Mouse (Mus musculus) embryonic facial prominence, embryonic 14.5 days (tissue): ENCODE measurements at regions not wholly inside any gene's neighbourhood (a gene's known extent, or its start where the extent isn't known, plus 50 kb on each side); places are given as distances from the start of the nearest gene placed in this dataset.

ENCODE experiments used
- ATAC-seq: fragments of 200-750 bp; cut with Nextera tagmentation; 2 replicates; pipeline ENCODE4 v1.8.0; 2017; ENCODE audit warnings: low read depth, moderate number of reproducible peaks, moderate TSS enrichment
- DNase-seq: peaks from one replicate; pipeline ENCODE4 v3.0.0-alpha.2; 2015; ENCODE audit warnings: low spot score
- H3K27ac ChIP-seq: fragments of 300-500 bp; sonication (generic); replicated peaks from 2 replicates; pipeline ENCODE4 v1.5.1; 2014; ENCODE audit warnings: low read depth, mild to moderate bottlenecking, low read length, moderate library complexity
- H3K27me3 ChIP-seq: fragments of 300-500 bp; sonication (generic); replicated peaks from 2 replicates; pipeline ENCODE4 v1.6.1; 2014; ENCODE audit warnings: low read length; ENCODE audit not compliant: control insufficient read depth, insufficient read depth
- H3K36me3 ChIP-seq: fragments of 300-500 bp; sonication (generic); 2 replicates; pipeline ENCODE4 v1.6.1; 2014; ENCODE audit warnings: low read length, mixed read lengths; ENCODE audit not compliant: control insufficient read depth, insufficient read depth
- H3K4me1 ChIP-seq: fragments of 300-500 bp; sonication (generic); 2 replicates; pipeline ENCODE4 v1.6.1; 2014; ENCODE audit warnings: antibody characterized with exemption, low read length; ENCODE audit not compliant: control insufficient read depth, insufficient read depth
- H3K4me2 ChIP-seq: fragments of 300-500 bp; sonication (generic); 2 replicates; pipeline ENCODE4 v1.6.1; 2014; ENCODE audit warnings: low read depth, mild to moderate bottlenecking, low read length, moderate library complexity, mixed read lengths
- H3K4me3 ChIP-seq: fragments of 300-500 bp; sonication (generic); 2 replicates; pipeline ENCODE4 v1.5.1; 2014; ENCODE audit warnings: low read depth, mild to moderate bottlenecking, low read length
- H3K9ac ChIP-seq: fragments of 300-500 bp; sonication (generic); 2 replicates; pipeline ENCODE4 v1.6.1; 2014; ENCODE audit warnings: low read depth, mild to moderate bottlenecking, low read length, moderate library complexity, mixed read lengths
- H3K9me3 ChIP-seq: fragments of 300-500 bp; sonication (generic); 2 replicates; pipeline ENCODE4 v1.6.1; 2016; ENCODE audit warnings: low read length; ENCODE audit not compliant: control insufficient read depth
- WGBS: fragments of 180-500 bp; shearing (Covaris S2); extraction: QIAGEN DNeasy Blood & Tissue Kit; methylation state at CpG from one replicate; pipeline ENCODE4 v1.1.7; 2014; 5-methylcytosine and 5-hydroxymethylcytosine counted together

GRCm38 (mm10) chr11:45592335-45592734 is 259.5 kb upstream of the Clint1 start:
- H3K4me2 ChIP-seq: no peak overlapping the region
- peaks cover 17% of the 10 kb centered on the region for H3K4me1 ChIP-seq
- 45% methylated on average over 3 of the region's 3 CpGs for WGBS
- H3K9ac ChIP-seq: no peak overlapping the region
- no peaks in the 10 kb centered on the region for H3K9me3 ChIP-seq
- DNase-seq (peak; percentile 64), ATAC-seq (0 out of 2 replicates have a peak, but pooled peaks have one; percentile 60)
- H3K4me3 ChIP-seq: no peak overlapping the region
- H3K27me3 ChIP-seq: no peaks in the 10 kb centered on the region
- no peaks in the 10 kb centered on the region for H3K36me3 ChIP-seq
- no peak overlapping the region for H3K27ac ChIP-seq

- Histone ChIP-seq H3K36me3 (no peaks in the 10 kb centered on the region), H3K4me2 (no peak overlapping the region), H3K27ac (no peak overlapping the region), H3K4me3 (no peak overlapping the region), H3K9ac (no peak overlapping the region), H3K9me3 (no peaks in the 10 kb centered on the region), H3K27me3 (no peaks in the 10 kb centered on the region), H3K4me1 (peaks cover 17% of the 10 kb centered on the region)
- peak; percentile 64 for DNase-seq
- peak; percentile 78 for ATAC-seq
- 38% methylated on average over 11 of the region's 11 CpGs for WGBS
Observed at GRCm38 (mm10) chr11:45592890-45593642, 258.8 kb upstream of the Clint1 start.

DNA sequence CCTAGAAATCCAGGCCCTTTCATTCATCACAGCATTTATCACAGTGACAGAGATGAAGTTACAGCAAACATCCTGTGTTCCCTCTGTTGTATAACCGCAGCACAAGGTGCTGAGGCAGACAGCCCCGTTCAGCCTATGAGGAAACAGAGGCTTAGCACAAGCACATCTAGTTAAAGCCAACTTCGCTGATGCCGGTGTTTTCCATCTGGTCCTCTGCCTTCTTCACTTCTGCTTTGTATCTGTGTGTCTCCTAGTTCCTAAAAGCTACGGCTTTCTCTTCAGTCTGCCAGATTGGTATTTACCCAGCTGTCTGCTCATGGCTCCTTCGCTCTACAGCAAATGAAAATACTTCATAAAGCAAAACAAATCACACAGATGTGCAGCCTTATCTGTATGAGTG is 256.5 kb upstream of the Clint1 start:
- Histone ChIP-seq H3K4me3 (no peak overlapping the region), H3K27ac (no peak overlapping the region), H3K9ac (no peak overlapping the region), H3K27me3 (no peaks in the 10 kb centered on the region), H3K36me3 (no peaks in the 10 kb centered on the region), H3K4me2 (no peak overlapping the region), H3K4me1 (peaks cover 17% of the 10 kb centered on the region), H3K9me3 (no peaks in the 10 kb centered on the region)
- 55% methylated on average over 6 of the region's 6 CpGs for WGBS
- ATAC-seq: no peak
- peak; percentile 22 for DNase-seq

GRCm38 (mm10) chr11:45621824-45622223 is 230.0 kb upstream of the Clint1 start:
- Histone ChIP-seq H3K9me3 (no peaks in the 10 kb centered on the region), H3K27me3 (no peaks in the 10 kb centered on the region), H3K27ac (no peak overlapping the region), H3K4me2 (no peak overlapping the region), H3K9ac (no peak overlapping the region), H3K4me1 (no peaks in the 10 kb centered on the region), H3K4me3 (no peak overlapping the region), H3K36me3 (no peaks in the 10 kb centered on the region)
- DNase-seq: no peak
- WGBS: 81% methylated on average over 2 of the region's 2 CpGs
- ATAC-seq: no peak

GRCm38 (mm10) chr11:45622701-45623100 is 229.2 kb upstream of the Clint1 start:
- WGBS: 93% methylated on average over 5 of the region's 5 CpGs
- Histone ChIP-seq H3K27ac (no peak overlapping the region), H3K27me3 (no peaks in the 10 kb centered on the region), H3K9ac (no peak overlapping the region), H3K4me3 (no peak overlapping the region), H3K4me1 (no peaks in the 10 kb centered on the region), H3K4me2 (no peak overlapping the region), H3K36me3 (no peaks in the 10 kb centered on the region), H3K9me3 (no peaks in the 10 kb centered on the region)
- no peak for ATAC-seq
- no peak for DNase-seq

- no peak for DNase-seq
- 63% methylated on average over 6 of the region's 7 CpGs for WGBS
Observed at GRCm38 (mm10) chr11:45624233-45624632, 227.6 kb upstream of the Clint1 start.

DNA sequence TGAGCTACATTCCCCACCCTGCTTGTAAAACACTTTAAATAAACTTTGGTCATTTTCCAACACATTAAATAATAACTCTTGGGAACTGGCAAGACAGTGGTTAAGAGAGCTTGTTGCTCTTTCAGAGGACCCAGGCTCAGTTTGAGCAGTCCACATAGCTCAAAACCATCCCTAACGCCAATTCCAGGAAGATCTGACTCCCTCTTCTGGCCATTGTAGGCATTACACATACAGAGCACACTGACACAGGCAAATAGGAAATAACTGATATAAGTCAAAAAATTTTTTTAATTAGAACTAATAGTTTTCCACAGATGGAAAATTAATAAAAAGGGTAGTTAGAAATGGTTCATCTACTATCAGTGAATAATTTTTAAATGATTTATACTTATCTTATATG is 222.6 kb upstream of the Clint1 start:
- no peak overlapping the region for H3K27ac ChIP-seq
- 14% methylated on average over 1 of the region's 1 CpGs for WGBS
- H3K27me3 ChIP-seq: no peaks in the 10 kb centered on the region
- H3K9ac ChIP-seq: no peak overlapping the region
- H3K4me3 ChIP-seq: no peak overlapping the region
- no peaks in the 10 kb centered on the region for H3K9me3 ChIP-seq
- no peak for ATAC-seq
- H3K36me3 ChIP-seq: no peaks in the 10 kb centered on the region
- no peaks in the 10 kb centered on the region for H3K4me1 ChIP-seq
- DNase-seq: no peak
- H3K4me2 ChIP-seq: no peak overlapping the region

More at GRCm38 (mm10) chr11:45624233-45624632, 227.6 kb upstream of the Clint1 start:
- no peaks in the 10 kb centered on the region for H3K4me1 ChIP-seq
- H3K9me3 ChIP-seq: no peaks in the 10 kb centered on the region
- H3K36me3 ChIP-seq: no peaks in the 10 kb centered on the region
- H3K4me3 ChIP-seq: no peak overlapping the region
- H3K27me3 ChIP-seq: no peaks in the 10 kb centered on the region
- no peak overlapping the region for H3K27ac ChIP-seq
- no peak overlapping the region for H3K4me2 ChIP-seq
- no peak for ATAC-seq
- no peak overlapping the region for H3K9ac ChIP-seq

DNA sequence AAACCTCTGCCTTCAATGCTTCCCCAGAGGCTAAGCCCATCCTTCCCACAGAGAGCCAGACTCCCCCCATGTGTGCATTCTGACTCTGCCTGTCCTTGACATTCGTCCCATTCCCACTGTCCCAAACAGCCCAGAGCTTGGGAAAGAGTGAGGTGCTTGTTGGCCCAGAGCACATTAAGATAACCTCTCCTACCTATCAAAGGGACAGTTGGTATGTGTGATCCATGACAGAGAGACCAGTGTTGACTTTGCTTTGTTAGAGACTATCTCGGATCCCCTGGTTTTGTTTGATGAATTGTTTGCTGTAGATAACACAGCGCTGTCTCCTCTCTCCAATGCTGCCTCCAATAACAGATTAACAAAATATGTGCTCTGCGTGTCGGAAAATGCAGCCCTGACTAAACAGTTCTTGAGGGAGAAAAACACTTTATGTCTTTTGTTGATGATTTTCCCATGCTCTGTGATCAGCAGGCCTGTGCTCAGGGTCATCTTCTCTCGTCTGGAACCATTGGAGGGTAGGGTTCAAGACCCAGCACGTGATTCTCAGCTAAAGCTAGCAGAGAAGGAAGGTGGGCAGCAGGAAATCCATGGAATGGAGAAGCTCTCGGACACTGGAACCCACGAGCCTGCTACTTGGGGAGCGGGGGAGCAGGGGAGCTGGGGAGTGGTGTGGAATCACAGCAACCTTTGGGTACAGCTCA is 217.2 kb upstream of the Clint1 start:
- Histone ChIP-seq H3K4me2 (no peak overlapping the region), H3K36me3 (no peaks in the 10 kb centered on the region), H3K27ac (no peak overlapping the region), H3K9me3 (no peaks in the 10 kb centered on the region), H3K27me3 (no peaks in the 10 kb centered on the region), H3K4me3 (no peak overlapping the region), H3K9ac (no peak overlapping the region), H3K4me1 (no peaks in the 10 kb centered on the region)
- DNase-seq (no peak), ATAC-seq (no peak)
- 84% methylated on average over 10 of the region's 10 CpGs for WGBS

- ATAC-seq (no peak), DNase-seq (no peak)
- no peak overlapping the region for H3K9ac ChIP-seq
- H3K27ac ChIP-seq: no peak overlapping the region
- H3K9me3 ChIP-seq: no peaks in the 10 kb centered on the region
- H3K4me1 ChIP-seq: no peaks in the 10 kb centered on the region
- H3K27me3 ChIP-seq: no peaks in the 10 kb centered on the region
- no peak overlapping the region for H3K4me3 ChIP-seq
- WGBS: 90% methylated on average over 4 of the region's 4 CpGs
- no peak overlapping the region for H3K4me2 ChIP-seq
- no peaks in the 10 kb centered on the region for H3K36me3 ChIP-seq
Observed at GRCm38 (mm10) chr11:45635896-45636295, 216.0 kb upstream of the Clint1 start.
